17 mouse cellular contexts compared by ENCODE assay signal in the genomic region with DNA sequence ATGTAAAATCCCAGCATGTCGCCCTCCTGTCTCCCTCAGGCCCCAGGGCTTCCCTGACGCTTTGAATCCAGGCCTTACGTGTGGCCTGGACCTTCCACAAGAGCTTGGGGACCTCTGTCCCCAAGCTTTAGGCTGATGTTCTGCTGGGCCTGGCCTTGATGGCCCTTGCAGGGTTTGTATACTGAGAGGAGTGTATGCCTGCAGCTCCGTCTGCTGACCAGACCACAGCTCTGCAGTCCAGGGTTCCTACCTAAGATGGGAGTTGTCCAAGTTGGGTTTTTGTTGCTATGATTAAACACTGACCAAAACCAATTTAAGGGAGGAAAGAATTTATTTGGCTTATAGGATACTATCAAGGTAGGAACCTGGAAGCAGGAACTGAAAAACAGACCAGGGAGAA. TPM values are rescaled to one million over a fixed set of nuclear protein-coding genes. Genes with fewer than 3 reads are reported as not detected.
DNase-seq lines count a peak whose midpoint lies in the region; ATAC-seq and TF ChIP-seq lines count a peak whose summit lies in the region.
"Had no signal": no experiment of that assay in that cellular context is flagged by ENCODE, and none has a peak within 500 bp of the region (broad histone marks: within the 10 kb centered on the region; RNA-seq: fewer than 3 reads in every experiment).

No protein-coding gene starts in this region.

- no peak for ATAC-seq in lung, postnatal 0 days
- ATAC-seq in CD4-positive, CD25-positive, alpha-beta regulatory T cell, adult 4 months = no peak

- no peak overlapping the region for H3K9ac ChIP-seq in heart, adult 2 months (ENCODE audit: low read depth, low read length)
- H3K9ac ChIP-seq in CH12.LX (ENCODE audit: insufficient read depth, low read depth) = no peak overlapping the region
- H3K9ac ChIP-seq in lung, postnatal 0 days (replicated peaks; ENCODE audit: low read depth) = no peak overlapping the region
- H3K9ac ChIP-seq: embryonic facial prominence, embryonic 12.5 days; forebrain, embryonic 12.5 days; heart, embryonic 15.5 days; liver, embryonic 13.5 days had no signal

- H3K27me3 ChIP-seq in heart, adult 2 months (ENCODE audit: control insufficient read depth, insufficient read depth, low read length) = no peaks in the 10 kb centered on the region
- no peaks in the 10 kb centered on the region for H3K27me3 ChIP-seq in CH12.LX (replicated peaks)
- no peaks in the 10 kb centered on the region for H3K27me3 ChIP-seq in lung, postnatal 0 days (replicated peaks; ENCODE audit: insufficient read depth, low read length)
- H3K27me3 ChIP-seq: embryonic facial prominence, embryonic 12.5 days; forebrain, embryonic 12.5 days; heart, embryonic 15.5 days; liver, embryonic 13.5 days had no signal

- H3K79me2 ChIP-seq in heart, adult 2 months (replicated peaks; ENCODE audit: control insufficient read depth, insufficient read depth, low read length) = no peaks in the 10 kb centered on the region
- H3K79me2 ChIP-seq in CH12.LX (replicated peaks; ENCODE audit: control insufficient read depth, extremely low read depth, insufficient read depth, poor library complexity, severe bottlenecking) = no peaks in the 10 kb centered on the region

- DNase-seq in heart, adult 2 months = no peak
- DNase-seq in heart, adult 9 months (ENCODE audit: low spot score in 2 of 2) = no peak
- no peak for DNase-seq in left cerebral cortex, adult 2 months (ENCODE audit: extremely low spot score in 1 of 2, low spot score in 2 of 2)
- no peak for DNase-seq in left cerebral cortex, postnatal 36 days (ENCODE audit: low spot score in 2 of 2)
- DNase-seq in CH12.LX (ENCODE audit: extremely low read depth) = no peak
- DNase-seq in lung, postnatal 0 days (ENCODE audit: low spot score) = peak; percentile 42
- no peak for DNase-seq in thymus, postnatal 10 days (ENCODE audit: low spot score in 2 of 2)
- DNase-seq: cerebellum, adult 9-11 months; liver, embryonic 13.5 days; thymus, postnatal 36 days had no signal

- H3K4me3 ChIP-seq in heart, adult 2 months = no peak overlapping the region
- H3K4me3 ChIP-seq in left cerebral cortex, adult 2 months = no peak overlapping the region
- no peak overlapping the region for H3K4me3 ChIP-seq in CH12.LX (replicated peaks in 1 of 3; ENCODE audit: low read depth in 2 of 3, low read length in 2 of 3, poor library complexity in 1 of 3)
- H3K4me3 ChIP-seq in lung, postnatal 0 days (ENCODE audit: low read depth, low read length) = no peak overlapping the region
- H3K4me3 ChIP-seq: embryonic facial prominence, embryonic 12.5 days; forebrain, embryonic 12.5 days; heart, embryonic 15.5 days; liver, embryonic 13.5 days; midbrain, embryonic 10.5 days had no signal

- intact Hi-C loops in heart, adult 2 months (cut with DNase I) = no loop called here
- intact Hi-C loops in left cerebral cortex, adult 2 months (cut with DNase I) = no loop called here
- intact Hi-C loops in left cerebral cortex, postnatal 36 days (cut with DNase I) = no loop called here

- H3K9me3 ChIP-seq in CH12.LX (replicated peaks; ENCODE audit: low read length) = no peaks in the 10 kb centered on the region
- H3K9me3 ChIP-seq in lung, postnatal 0 days (ENCODE audit: low read length) = no peaks in the 10 kb centered on the region
- H3K9me3 ChIP-seq: embryonic facial prominence, embryonic 12.5 days; forebrain, embryonic 12.5 days; heart, embryonic 15.5 days; liver, embryonic 13.5 days; midbrain, embryonic 10.5 days had no signal

- no peak overlapping the region for H3K27ac ChIP-seq in heart, adult 2 months
- no peak overlapping the region for H3K27ac ChIP-seq in left cerebral cortex, adult 2 months
- no peak overlapping the region for H3K27ac ChIP-seq in CH12.LX (ENCODE audit: insufficient read depth, low read depth)
- no peak overlapping the region for H3K27ac ChIP-seq in lung, postnatal 0 days (ENCODE audit: low read length)
- H3K27ac ChIP-seq: embryonic facial prominence, embryonic 12.5 days; forebrain, embryonic 12.5 days; heart, embryonic 15.5 days; liver, embryonic 13.5 days; midbrain, embryonic 10.5 days had no signal

- peak; percentile 64 for TF ChIP-seq CTCF in heart, adult 2 months (IDR thresholded peaks at IDR 0.05)
- peak; percentile 24 for TF ChIP-seq CTCF in left cerebral cortex, adult 2 months (IDR thresholded peaks at IDR 0.05)
- TF ChIP-seq CTCF in CH12.LX (conservative IDR thresholded peaks at IDR 0.05 in 1 of 2, IDR thresholded peaks at IDR 0.05 in 1 of 2; ENCODE audit: low read depth in 2 of 2, low read length in 2 of 2) = peak in 1 of 2 experiments; percentile 32; a peak in 2 of 4 replicates
- peak; percentile 80 for TF ChIP-seq CTCF in lung, postnatal 0 days (IDR thresholded peaks at IDR 0.05)

- in situ Hi-C loops in CH12.LX (cut with MboI; ENCODE audit: low pct_ligation_motif_present, low pct_unique_long_range_greater_than_20kb, low sequenced_read_pairs) = loop anchor here (5.0 kb wide), 1 partner anchor 181 kb away; no protein-coding TSS in a partner anchor

- WGBS in heart, adult 2 months = 67% methylated on average over 4 of the region's 4 CpGs
- WGBS in lung, postnatal 0 days = 66% methylated on average over 4 of the region's 4 CpGs

- TF ChIP-seq EP300 in heart, adult 2 months (IDR thresholded peaks at IDR 0.05; ENCODE audit: insufficient read depth, low read depth, low read length) = no peak
- TF ChIP-seq EP300 in CH12.LX (IDR thresholded peaks at IDR 0.05; ENCODE audit: low read length) = no peak
- TF ChIP-seq EP300 in lung, postnatal 0 days (IDR thresholded peaks at IDR 0.05) = no peak

- dilution Hi-C loops in CH12.LX (cut with MboI; ENCODE audit: extremely low pct_ligation_motif_present, extremely low pct_unique_long_range_greater_than_20kb, low sequenced_read_pairs) = no loop called here

- no peaks in the 10 kb centered on the region for H3K4me1 ChIP-seq in heart, adult 2 months (ENCODE audit: control insufficient read depth, insufficient read depth, low read length)
- no peaks in the 10 kb centered on the region; a peak in 1 of 4 replicates for H3K4me1 ChIP-seq in CH12.LX (ENCODE audit: control insufficient read depth in 1 of 2, insufficient read depth in 2 of 2)
- peaks cover 9% of the 10 kb centered on the region; the same call in 1 of the 2 replicates for H3K4me1 ChIP-seq in lung, postnatal 0 days (ENCODE audit: insufficient read depth, low read depth, low read length)

- H3K4me2 ChIP-seq in CH12.LX (ENCODE audit: insufficient read depth, low read depth, poor library complexity, severe bottlenecking) = no peak overlapping the region
- no peak overlapping the region for H3K4me2 ChIP-seq in lung, postnatal 0 days (replicated peaks; ENCODE audit: low read depth, low read length)
- H3K4me2 ChIP-seq: embryonic facial prominence, embryonic 12.5 days; forebrain, embryonic 12.5 days; heart, embryonic 15.5 days; liver, embryonic 13.5 days had no signal

- no peaks in the 10 kb centered on the region for H3K36me3 ChIP-seq in heart, adult 2 months (ENCODE audit: control insufficient read depth, insufficient read depth, low read length)
- no peaks in the 10 kb centered on the region for H3K36me3 ChIP-seq in CH12.LX (replicated peaks in 1 of 2; ENCODE audit: control insufficient read depth in 1 of 2, insufficient read depth in 1 of 2, low read length in 1 of 2)
- no peaks in the 10 kb centered on the region for H3K36me3 ChIP-seq in lung, postnatal 0 days (ENCODE audit: insufficient read depth, low read length)
- H3K36me3 ChIP-seq: embryonic facial prominence, embryonic 12.5 days; forebrain, embryonic 12.5 days; heart, embryonic 15.5 days; liver, embryonic 13.5 days; midbrain, embryonic 10.5 days had no signal

- peak; percentile 25 for TF ChIP-seq RAD21 in CH12.LX (IDR thresholded peaks at IDR 0.05; ENCODE audit: low read depth, low read length)

- TF ChIP-seq POLR2A in heart, adult 2 months (IDR thresholded peaks at IDR 0.05; ENCODE audit: insufficient read depth, low read depth, low read length) = no peak
- TF ChIP-seq POLR2A in CH12.LX (IDR thresholded peaks at IDR 0.05; ENCODE audit: low read depth, low read length) = no peak

TF ChIP-seq in CH12.LX, 34 proteins besides CTCF, POLR2A, EP300 and RAD21:
- no peak for TF ChIP-seq BHLHE40 (IDR thresholded peaks at IDR 0.05; ENCODE audit: low read depth, low read length)
- no peak for TF ChIP-seq ELF1 (IDR thresholded peaks at IDR 0.05; ENCODE audit: low read depth, low read length)
- no peak for TF ChIP-seq E2F4 (IDR thresholded peaks at IDR 0.05; ENCODE audit: insufficient replicate concordance, low read depth, low read length)
- no peak for TF ChIP-seq CHD2 (IDR thresholded peaks at IDR 0.05; ENCODE audit: low read length)
- TF ChIP-seq NELFE (IDR thresholded peaks at IDR 0.05; ENCODE audit: low read depth, low read length) = no peak
TF ChIP-seq in CH12.LX: peak in this region for 0.

RNA-seq across cellular contexts. Expression of gene Lctl, which starts 18.7 kb away (rescaled TPM):
- not detected for total RNA-seq in heart, adult 2 months (2021)
- 0.79 and 1.8 TPM in 2 replicates for polyA plus RNA-seq in heart, adult 2 months (2012; rRNA removed)
- not detected for total RNA-seq in left cerebral cortex, adult 2 months (2021)
- not detected for total RNA-seq in left cerebral cortex, postnatal 36 days (2021)
- total RNA-seq in CH12.LX (2012; rRNA removed) (0.38 and 0.55 TPM in 2 replicates), CH12.LX (2014; rRNA removed) (not detected in 2 replicates)
- polyA plus RNA-seq in CH12.LX (2012; ENCODE audit: insufficient read length, low read depth) = 0.21 TPM in 1 of 2 replicates, not detected in the other
- polyA plus RNA-seq in lung, postnatal 0 days (2015; fragmentation: Nextera tagmentation; extraction: Ambion mirVana) = not detected in 2 replicates
- not detected for polyA plus RNA-seq in CD4-positive, CD25-positive, alpha-beta regulatory T cell, adult 4 months (2017; shearing (Covaris generic))
- total RNA-seq: left cerebral cortex, adult 18-20 months had no signal
- polyA plus RNA-seq: embryonic facial prominence, embryonic 12.5 days; liver, embryonic 13.5 days; midbrain, embryonic 10.5 days; stomach, embryonic 14.5 days had no signal
